Mouse (Mus musculus): ENCODE measurements around the gene Fbn1. TPM values are rescaled to one million over a fixed set of nuclear protein-coding genes. Genes with fewer than 3 reads are reported as not detected.

Gene Fbn1
- total RNA-seq, 2 experiments from 2014 or later = 5.6 to 7.0 TPM

DNA sequence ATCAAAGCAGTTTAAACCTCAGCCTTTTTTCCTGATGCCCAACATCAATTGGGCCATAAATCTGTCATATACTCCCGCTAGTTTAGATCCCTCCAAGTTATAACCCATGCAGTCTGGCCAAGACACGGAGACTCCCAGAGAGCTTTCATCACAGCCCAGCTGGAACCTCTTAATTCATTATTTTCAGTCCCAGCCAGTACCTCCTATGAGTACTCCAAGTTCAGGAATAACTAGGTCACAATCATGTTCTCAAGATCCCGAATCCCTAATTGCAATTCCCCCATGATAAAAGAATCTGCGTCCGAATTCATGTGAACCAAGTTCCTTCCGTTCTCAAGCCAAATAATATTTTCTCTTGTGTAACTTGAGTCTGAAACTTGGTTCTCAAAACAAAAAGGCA lies 58.9 kb downstream of the Fbn1 start:
- DNase-seq (ENCODE audit: extremely low spot score in 1 of 2, low spot score in 2 of 2) = no peak
- TF ChIP-seq CTCF (IDR thresholded peaks at IDR 0.05) = no peak
- H3K27ac ChIP-seq = no peak overlapping the region
- no peak overlapping the region for H3K4me3 ChIP-seq
- intact Hi-C loops (cut with DNase I) = no loop called here

DNA sequence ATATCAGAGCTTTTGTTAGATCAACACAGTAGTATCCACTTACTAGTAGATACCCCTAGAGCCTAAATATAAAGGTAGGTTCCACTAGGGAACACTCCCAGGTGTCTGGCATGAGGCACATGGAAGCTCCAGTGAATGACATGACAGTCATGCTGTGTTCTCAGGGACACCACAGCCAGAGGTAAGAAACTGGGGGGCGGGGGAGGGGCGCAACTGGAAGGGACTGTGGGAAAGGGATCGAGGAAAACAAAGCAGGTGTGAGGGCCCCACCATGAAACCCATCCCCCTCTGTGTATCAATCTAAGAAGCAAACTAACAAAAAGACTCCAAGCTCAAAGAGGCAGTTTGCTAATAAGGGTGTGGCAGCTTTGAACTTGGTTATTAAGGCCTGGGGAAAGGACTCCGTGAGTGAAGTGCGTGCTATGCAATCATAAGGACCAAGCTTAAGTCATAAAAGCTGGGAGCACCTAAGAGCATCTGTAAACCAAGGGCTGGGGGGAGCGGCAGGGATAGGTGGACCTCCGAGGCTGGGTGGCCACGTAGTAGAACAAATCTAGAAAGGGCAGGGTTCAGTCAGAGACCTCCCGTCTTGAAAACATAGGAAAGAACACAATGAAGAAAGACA lies 60.4 kb downstream of the Fbn1 start:
- H3K27ac ChIP-seq = no peak overlapping the region
- no peak for TF ChIP-seq CTCF (IDR thresholded peaks at IDR 0.05)
- intact Hi-C loops (cut with DNase I) = no loop called here
- H3K4me3 ChIP-seq = no peak overlapping the region
- no peak for DNase-seq (ENCODE audit: extremely low spot score in 1 of 2, low spot score in 2 of 2)

DNA sequence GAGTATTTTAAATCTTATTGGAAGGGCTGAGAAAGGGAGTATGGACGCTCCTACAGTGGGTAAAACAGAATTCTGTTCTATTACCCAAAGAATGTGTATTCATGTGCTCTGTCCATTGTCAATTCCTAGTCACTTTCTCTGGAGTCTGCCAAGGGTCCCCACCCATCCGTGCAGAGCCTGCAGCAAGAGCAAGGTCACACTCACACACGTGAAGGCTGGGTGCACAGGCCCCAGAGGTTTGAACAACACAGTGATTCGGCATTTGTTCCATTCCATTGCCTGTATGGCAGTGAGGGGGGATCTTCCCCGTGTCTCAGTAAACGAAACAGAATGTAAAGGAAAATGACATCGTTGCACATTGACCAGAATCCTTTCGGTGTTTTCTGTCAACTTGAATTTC lies 69.4 kb downstream of the Fbn1 start:
- intact Hi-C loops (cut with DNase I) = no loop called here
- no peak for TF ChIP-seq CTCF (IDR thresholded peaks at IDR 0.05)
- DNase-seq (ENCODE audit: extremely low spot score in 1 of 2, low spot score in 2 of 2) = no peak
- Histone ChIP-seq H3K4me3 (no peak overlapping the region), H3K27ac (no peak overlapping the region)

DNA sequence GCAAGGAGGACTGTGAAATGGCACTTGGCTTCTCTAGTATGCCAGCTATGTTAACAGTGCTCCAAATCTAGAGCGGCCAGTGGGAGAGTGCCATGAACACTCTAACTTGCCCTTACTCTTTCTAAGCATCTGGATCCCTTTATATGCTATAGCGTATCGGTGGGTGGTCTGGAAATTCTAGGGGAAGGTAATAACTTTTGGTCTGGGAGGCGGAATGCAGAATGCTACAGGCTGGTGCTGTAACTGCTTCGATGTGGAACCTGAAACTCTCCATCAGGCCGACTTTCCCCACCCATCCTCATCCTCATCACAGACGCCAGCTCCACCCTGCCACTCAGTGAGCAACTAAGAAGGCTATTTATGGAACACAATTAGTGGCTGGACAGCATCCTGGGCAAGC lies 71.6 kb downstream of the Fbn1 start:
- no peak for TF ChIP-seq CTCF (IDR thresholded peaks at IDR 0.05)
- intact Hi-C loops (cut with DNase I) = no loop called here
- Histone ChIP-seq H3K4me3 (no peak overlapping the region), H3K27ac (no peak overlapping the region)
- no peak for DNase-seq (ENCODE audit: extremely low spot score in 1 of 2, low spot score in 2 of 2)

DNA sequence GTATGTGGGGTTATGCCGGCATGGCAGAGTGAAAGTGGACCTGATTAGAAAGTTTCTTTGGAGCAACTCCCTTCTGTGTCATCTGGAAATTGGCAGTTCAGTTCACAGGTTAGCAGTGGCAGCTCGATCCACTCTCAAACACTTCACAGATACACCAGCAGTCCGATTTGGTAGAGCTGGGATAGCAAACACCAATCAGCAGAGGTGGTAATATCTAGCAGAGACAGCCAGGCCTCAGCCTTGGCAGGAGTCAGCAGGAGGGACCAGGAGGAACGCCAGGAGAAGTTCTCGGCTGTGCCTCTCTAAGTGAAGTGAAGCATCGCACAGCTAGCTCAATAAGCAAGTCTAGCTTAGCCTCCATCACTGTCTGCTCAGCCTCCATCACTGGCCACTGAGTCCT lies 74.3 kb downstream of the Fbn1 start:
- no peak overlapping the region for H3K27ac ChIP-seq
- no peak for DNase-seq (ENCODE audit: extremely low spot score in 1 of 2, low spot score in 2 of 2)
- H3K4me3 ChIP-seq = no peak overlapping the region
- no peak for TF ChIP-seq CTCF (IDR thresholded peaks at IDR 0.05)
- intact Hi-C loops (cut with DNase I) = no loop called here

DNA sequence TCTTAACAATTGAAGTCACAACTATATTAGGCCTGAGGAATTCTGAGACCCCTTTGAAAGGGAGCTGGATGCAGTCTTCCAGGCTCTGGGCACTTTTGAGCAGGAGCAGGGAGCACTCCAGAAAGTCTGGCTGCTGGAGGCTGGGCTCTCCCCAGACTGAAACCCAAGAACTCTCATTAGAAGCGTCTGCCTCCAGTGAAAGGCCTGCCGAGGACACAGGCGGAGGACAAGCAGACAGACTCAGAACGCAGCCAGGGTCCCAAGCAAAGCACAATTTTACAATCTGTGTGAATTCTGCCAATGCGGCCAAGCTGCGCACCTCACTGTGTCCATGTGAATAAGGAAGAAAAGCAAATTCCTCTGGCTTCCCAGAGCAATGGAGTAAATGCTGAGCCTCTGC lies 76.3 kb downstream of the Fbn1 start:
- TF ChIP-seq CTCF (IDR thresholded peaks at IDR 0.05) = no peak
- no peak for DNase-seq (ENCODE audit: extremely low spot score in 1 of 2, low spot score in 2 of 2)
- H3K27ac ChIP-seq = no peak overlapping the region
- intact Hi-C loops (cut with DNase I) = no loop called here
- H3K4me3 ChIP-seq = no peak overlapping the region

DNA sequence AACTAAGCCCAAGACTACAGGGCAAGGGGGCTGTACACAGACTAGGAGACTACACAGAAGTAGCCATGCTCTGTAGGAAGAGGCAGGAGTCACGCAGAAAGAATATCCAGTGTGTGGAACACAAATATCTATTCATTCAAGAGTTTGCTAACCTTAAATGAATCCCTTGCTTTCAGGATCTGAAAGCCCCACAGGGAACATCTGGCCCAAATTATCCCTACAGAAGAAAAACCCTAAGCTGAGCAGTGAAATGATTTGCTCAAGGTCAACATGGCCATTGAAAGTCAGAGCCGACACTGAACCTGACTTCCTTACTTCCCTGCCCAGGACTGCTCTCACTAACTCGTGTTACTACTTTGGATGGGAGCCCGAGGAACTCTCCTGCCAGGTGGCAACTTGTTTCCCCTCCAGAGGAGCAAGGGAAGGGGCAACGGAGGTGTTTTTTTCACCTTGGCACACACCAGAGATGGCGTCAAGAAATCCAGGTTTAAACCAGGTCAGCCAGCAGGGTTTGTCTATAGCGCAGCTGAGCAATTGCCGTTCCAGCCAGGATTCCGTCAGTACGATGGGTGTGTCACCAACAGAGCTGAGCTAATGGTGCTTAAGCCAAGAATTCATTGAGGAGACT lies 78.9 kb downstream of the Fbn1 start:
- no peak overlapping the region for H3K27ac ChIP-seq
- no peak for DNase-seq (ENCODE audit: extremely low spot score in 1 of 2, low spot score in 2 of 2)
- intact Hi-C loops (cut with DNase I) = no loop called here
- TF ChIP-seq CTCF (IDR thresholded peaks at IDR 0.05) = no peak
- H3K4me3 ChIP-seq = no peak overlapping the region

DNA sequence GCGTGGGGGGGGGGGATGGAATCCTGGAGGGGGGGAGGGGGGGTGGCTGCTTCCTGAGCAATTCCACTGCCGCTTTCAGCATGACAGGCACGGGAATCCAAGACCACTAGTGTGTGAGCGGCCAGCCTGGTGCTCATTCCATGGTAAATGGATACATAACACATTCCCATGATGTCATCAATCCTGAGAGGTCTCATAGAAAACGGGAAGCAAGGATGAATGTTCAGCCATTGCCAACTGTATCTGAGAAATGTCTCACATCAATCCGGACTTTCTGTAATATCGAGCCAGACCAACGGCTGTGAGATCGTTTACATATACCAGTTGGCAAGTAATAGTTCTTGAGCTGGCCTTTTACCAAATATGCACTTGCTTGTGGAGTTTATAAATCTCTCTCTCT lies 87.2 kb downstream of the Fbn1 start:
- Histone ChIP-seq H3K27ac (no peak overlapping the region), H3K4me3 (no peak overlapping the region)
- no peak for TF ChIP-seq CTCF (IDR thresholded peaks at IDR 0.05)
- no peak for DNase-seq (ENCODE audit: extremely low spot score in 1 of 2, low spot score in 2 of 2)
- intact Hi-C loops (cut with DNase I) = no loop called here

DNA sequence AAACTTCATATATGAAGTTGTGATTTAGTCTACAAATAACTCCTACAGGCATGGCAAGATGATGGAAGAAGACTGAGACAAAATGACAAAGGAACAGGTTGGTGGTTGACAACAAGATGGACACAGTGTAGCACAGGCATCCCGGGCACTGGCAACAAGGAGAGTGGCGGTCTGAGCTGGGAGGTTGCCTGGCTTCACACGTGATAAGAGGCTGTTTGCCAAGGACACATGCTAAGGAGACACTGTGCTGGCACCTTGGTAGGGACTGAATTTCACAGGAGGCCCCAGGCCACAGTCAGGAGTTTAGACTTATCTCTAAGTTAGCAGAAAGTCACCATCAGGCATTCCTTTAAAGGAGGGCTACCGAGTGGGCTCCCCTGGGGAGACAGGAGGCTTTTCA lies 88.1 kb downstream of the Fbn1 start:
- no peak overlapping the region for H3K27ac ChIP-seq
- no peak overlapping the region for H3K4me3 ChIP-seq
- no peak for TF ChIP-seq CTCF (IDR thresholded peaks at IDR 0.05)
- intact Hi-C loops (cut with DNase I) = no loop called here
- DNase-seq (ENCODE audit: extremely low spot score in 1 of 2, low spot score in 2 of 2) = no peak

DNA sequence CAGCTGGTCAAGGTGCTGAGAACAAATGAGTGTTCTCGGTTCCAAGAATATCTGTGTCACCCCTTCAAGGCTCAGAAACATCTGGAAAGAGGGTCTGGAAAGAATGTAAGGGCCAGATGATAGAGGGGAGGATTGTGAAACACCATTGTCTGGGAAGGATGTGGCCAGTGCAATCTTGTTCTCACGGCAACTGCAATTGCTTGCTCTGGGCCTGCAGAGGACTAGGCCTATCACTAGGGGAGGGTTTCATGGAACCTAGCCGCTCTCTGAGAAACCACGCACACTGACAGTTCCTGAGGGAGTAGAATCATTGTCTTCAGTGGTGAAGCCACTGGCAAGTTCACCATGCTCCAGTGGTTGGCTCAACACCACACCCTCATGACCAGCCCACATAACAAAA lies 89.2 kb downstream of the Fbn1 start:
- Histone ChIP-seq H3K4me3 (no peak overlapping the region), H3K27ac (no peak overlapping the region)
- no peak for DNase-seq (ENCODE audit: extremely low spot score in 1 of 2, low spot score in 2 of 2)
- intact Hi-C loops (cut with DNase I) = no loop called here
- no peak for TF ChIP-seq CTCF (IDR thresholded peaks at IDR 0.05)

DNA sequence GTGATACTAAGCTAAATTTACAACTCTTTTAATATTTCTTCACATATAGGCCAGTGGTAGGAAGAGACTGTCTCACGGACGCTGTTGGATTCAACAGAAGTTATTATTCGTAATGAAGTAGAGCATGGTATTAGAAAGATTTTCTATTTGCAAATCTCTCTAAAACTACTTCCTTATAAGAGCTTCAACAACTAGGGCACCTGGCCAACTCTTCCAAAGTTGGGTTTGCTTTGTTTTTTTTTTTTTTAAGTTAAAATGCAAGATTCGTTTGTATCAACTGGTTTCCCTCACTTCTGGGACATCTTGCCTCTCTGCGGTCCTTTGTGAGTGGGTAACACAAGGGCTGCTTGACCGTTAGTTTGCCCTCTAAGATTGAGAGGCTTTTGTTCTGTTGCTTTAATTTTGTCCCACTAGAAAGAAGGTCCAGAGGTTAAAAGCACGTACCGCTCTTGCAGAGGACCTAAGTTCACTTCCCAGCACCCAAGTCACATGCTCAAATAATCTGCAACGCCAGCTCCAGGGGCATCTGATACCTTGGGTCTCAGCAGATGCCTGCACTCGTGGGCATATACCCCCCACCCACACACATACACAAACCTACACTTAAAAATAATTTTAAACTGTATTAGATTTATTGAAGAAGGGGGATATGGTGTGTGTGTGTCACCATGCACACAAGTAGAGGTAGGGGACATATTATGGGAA lies 91.1 kb downstream of the Fbn1 start:
- TF ChIP-seq CTCF (IDR thresholded peaks at IDR 0.05) = no peak
- no peak for DNase-seq (ENCODE audit: extremely low spot score in 1 of 2, low spot score in 2 of 2)
- H3K27ac ChIP-seq = no peak overlapping the region
- H3K4me3 ChIP-seq = no peak overlapping the region
- intact Hi-C loops (cut with DNase I) = no loop called here

DNA sequence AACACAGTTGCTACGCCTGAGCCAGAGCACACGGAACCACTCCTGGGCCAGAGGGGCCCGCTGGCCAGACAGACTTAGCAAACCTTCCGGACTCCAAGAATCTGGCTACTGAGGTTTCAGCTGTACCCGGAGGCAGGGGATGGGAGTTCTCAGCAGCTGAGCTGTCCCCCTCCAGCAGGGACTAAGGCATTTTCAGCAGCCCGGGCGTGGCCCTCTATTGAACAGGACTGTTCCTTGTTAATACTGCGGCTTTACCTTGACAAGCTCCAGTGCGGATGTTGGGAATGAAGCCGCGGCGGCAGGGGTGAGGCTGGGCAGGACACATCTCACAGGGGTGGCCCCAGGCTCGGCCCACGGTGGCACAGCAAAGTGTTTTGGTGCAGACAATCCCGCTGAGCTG lies 95.4 kb downstream of the Fbn1 start:
- H3K27ac ChIP-seq = no peak overlapping the region
- TF ChIP-seq CTCF (IDR thresholded peaks at IDR 0.05) = no peak
- no peak overlapping the region for H3K4me3 ChIP-seq
- DNase-seq (ENCODE audit: extremely low spot score in 1 of 2, low spot score in 2 of 2) = no peak
- intact Hi-C loops (cut with DNase I) = no loop called here

DNA sequence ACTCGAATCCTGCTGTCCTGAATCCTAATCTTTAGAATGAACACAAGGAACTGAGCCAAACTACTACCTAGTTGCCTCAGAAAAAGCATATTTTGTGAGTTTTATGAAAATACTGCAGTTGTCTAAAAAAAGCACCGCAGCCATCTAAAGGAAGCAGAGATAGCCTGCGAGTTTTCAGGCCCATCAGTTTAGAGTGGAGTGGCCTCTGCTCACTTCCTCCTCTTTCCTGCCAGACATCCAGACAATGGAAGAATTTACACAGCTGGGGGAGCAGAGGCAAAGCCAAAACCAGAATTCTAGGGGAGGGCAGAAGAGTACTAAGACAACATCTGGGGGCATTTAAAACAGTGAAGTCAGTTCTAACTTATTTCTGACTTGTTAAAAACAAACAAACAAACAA lies 96.0 kb downstream of the Fbn1 start:
- intact Hi-C loops (cut with DNase I) = no loop called here
- DNase-seq (ENCODE audit: extremely low spot score in 1 of 2, low spot score in 2 of 2) = no peak
- no peak for TF ChIP-seq CTCF (IDR thresholded peaks at IDR 0.05)
- Histone ChIP-seq H3K27ac (no peak overlapping the region), H3K4me3 (no peak overlapping the region)
